Mouse (Mus musculus): ENCODE measurements at regions not wholly inside any gene's neighbourhood (a gene's known extent, or its start where the extent isn't known, plus 50 kb on each side); places are given as distances from the start of the nearest gene placed in this dataset.

- no peak for DNase-seq
Observed at GRCm38 (mm10) chr15:65646470-65646869, 631.8 kb upstream of the Gm21961 start.

DNA sequence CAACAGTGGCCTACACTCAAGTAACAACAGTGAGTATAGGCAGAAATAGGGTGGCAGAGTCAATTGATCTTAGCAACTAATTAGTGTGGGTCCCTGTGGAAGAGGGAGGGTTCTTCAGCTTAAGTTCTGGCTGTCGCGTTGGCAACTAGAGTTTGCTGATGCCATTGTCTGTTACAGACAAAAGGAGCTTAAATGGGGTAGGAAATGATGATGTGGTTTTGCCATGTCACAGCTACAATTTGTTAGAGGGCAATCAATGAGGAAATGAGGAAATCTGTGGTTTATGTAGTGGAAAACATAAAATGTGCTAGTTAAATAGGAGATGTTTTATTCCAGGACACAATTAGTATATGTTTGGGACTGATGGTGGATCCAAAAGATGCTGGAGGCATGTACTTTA lies 624.8 kb upstream of the Gm21961 start:
- no peak for DNase-seq

DNA sequence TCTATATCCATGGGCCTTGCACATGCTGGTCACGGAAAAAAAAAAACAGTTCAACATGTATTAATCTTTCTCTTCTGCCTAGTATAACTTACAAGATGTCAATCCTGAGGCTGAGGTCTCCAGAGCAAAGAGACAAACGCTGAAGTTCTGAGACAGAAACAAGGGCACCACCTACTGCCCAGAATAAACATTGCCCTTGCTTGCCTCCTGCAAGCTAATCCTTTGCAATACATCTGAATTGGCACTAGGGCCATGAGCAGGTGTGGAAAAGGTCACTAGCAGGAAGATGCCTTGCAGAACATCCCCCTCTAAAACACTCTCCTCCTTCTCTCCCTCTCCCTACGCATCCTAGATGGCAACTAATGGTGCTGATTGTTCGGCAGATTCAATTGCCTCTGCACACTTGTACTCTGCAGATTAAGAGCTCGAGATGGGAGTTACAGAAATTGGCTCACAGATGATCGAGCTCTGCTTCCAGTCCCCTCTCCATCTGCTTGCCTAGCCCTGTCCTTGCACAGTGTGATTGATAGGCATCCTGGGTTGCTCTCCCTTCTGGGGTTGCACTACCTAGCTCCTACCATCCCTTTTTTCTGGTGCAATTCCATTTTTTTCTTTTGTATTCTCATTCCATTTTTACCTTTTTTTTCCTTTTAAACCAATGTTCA lies 622.9 kb upstream of the Gm21961 start:
- DNase-seq = peak; percentile 32

- DNase-seq = no peak
Observed at GRCm38 (mm10) chr15:65632440-65632839, 617.7 kb upstream of the Gm21961 start.

- no peak for DNase-seq
Observed at GRCm38 (mm10) chr15:65630476-65630875, 615.8 kb upstream of the Gm21961 start.

GRCm38 (mm10) chr15:65592718-65593477 lies 578.2 kb upstream of the Gm21961 start:
- DNase-seq = no peak

GRCm38 (mm10) chr15:65585566-65585965 lies 570.9 kb upstream of the Gm21961 start:
- no peak for DNase-seq

DNA sequence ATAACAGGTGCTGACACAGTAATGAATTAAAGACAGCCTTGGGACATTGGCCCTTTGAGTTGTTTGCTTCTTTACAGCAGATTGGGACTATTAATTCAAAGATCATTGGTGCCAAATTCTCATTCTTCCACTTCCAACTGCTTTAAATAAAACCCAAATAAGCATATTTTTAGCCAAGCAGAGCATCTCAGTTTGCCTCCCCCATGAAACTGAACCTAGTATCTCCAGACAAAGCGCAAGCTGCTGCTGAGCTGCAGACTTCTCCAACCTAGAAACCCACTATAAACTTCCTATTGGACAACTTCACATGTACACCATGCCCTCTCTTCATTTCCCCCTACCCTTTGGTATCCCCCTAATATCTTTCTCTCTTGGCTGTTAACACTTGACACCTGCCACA lies 564.6 kb upstream of the Gm21961 start:
- no peak for DNase-seq

DNA sequence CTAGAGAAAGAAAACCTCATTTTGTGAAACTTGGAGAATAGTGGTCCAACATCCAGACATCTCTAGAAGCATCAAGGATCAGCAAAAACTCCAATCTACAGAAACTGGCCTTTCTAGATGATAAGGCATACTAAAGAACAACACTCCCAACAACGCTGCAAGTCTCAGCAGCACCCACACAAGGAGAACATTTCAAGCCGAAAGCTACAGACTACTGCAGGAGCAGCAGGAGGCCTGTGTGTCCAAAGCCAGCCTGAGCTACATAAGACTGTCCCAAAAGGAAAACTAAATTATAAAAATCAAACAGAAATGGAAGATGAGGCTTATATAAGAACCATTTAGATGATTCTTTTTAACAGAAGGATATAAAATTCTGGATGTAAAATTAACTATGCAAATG lies 553.2 kb upstream of the Gm21961 start:
- no peak for DNase-seq

- DNase-seq = no peak
Observed at GRCm38 (mm10) chr15:65557846-65558835, 543.4 kb upstream of the Gm21961 start.

GRCm38 (mm10) chr15:65549046-65549445 lies 534.3 kb upstream of the Gm21961 start:
- no peak for DNase-seq

- no peak for DNase-seq
Observed at GRCm38 (mm10) chr15:65535606-65536005, 520.9 kb upstream of the Gm21961 start.

GRCm38 (mm10) chr15:65532241-65532640 lies 517.5 kb upstream of the Gm21961 start:
- no peak for DNase-seq

DNA sequence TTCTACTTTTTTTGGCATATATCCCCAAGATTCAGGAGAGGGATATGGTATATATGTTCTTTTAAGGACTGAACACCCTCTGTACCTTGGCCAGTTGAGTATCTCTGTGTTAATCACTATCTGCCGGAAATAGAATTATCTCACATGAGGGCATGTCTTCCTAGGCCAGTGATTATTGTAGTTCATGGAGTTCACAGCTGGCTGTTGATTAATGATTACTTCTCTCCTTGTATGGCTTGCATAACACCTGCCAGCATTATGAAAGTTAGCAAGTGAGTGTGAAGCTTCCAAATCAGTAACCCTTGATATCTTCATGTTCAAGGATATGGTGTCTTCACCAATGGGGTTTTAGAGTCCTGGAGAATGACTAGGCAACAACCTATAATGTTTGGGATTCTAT lies 488.0 kb upstream of the Gm21961 start:
- no peak for DNase-seq

DNA sequence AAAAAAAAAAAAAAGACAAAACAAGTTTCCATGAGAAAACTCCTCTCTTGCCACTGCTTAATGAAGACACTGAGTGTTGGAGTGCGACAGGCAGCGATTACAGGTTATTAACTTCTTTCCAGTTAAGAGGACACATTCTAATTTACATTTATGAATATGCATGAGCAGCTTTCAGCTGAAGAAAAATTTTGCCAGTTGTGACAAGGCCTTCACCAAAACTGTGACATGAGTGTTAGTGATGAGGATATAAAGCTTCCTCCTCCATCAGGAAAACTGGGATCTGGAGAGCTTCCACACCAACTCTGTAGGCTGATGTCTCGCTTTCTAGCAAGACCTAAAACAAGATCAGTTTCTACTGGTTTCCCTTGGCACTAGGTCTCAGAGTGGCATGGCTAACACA lies 464.2 kb upstream of the Gm21961 start:
- no peak for DNase-seq

DNA sequence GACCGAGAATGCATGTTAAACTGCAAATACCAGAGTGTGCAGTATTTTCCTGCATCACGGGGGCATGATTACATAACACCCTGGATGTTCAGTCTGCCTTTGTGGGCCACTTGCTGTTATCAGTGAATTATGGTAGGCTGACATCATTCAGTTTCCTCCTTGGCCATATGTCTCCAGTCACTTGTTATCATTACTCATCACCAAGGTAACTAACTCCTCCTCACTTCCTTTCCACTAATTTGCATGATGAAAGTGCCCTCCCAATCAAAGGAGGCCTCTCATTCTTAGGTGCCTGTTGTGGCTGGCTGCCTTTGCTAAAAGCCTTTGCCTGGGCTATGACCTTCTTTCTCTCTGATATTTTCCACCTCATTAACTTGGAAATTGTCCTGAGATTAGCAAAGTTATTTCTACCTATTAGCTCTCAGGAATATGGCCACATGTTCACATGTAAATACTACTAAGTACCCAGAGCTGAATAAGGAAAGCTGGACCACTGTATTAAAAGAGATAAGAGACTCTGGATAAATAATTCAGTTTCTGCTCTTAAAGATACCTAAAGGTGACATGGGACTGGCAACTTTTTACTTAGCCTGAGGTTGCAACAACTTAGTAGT lies 440.6 kb upstream of the Gm21961 start:
- no peak for DNase-seq

GRCm38 (mm10) chr15:65452258-65453028 lies 437.7 kb upstream of the Gm21961 start:
- DNase-seq = no peak

GRCm38 (mm10) chr15:65419736-65420135 lies 405.0 kb upstream of the Gm21961 start:
- no peak for DNase-seq
